Mouse (Mus musculus) MEL-GATA-1-ER (cell line): ENCODE measurements at regions not wholly inside any gene's neighbourhood (a gene's known extent, or its start where the extent isn't known, plus 50 kb on each side); places are given as distances from the start of the nearest gene placed in this dataset.

Experiments
- DNase-seq: peaks from one replicate; pipeline ENCODE4 v3.0.0-alpha.2; 2012; ENCODE audit warnings: low read depth; ENCODE audit errors: extremely low read depth

DNA sequence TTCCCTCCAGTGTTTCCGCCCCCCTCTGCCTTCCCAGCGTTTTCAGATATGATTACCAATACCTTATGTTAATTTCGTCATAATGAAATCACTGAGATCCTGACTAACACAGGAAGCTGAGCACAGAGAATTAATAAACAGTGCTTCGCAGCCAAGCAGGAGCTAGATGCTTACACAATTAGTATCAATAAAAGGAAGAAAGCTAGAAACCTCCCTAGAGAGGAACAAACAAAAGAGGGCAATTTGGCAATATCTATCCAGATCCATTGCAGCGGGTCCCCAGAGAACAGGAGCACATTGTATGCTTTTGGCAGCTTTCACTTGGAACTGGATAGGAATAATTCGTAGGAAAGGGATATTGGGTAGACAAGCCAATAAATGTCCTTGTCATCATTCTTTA is 159.1 kb upstream of the Kbtbd8 start:
- no peak for DNase-seq

DNA sequence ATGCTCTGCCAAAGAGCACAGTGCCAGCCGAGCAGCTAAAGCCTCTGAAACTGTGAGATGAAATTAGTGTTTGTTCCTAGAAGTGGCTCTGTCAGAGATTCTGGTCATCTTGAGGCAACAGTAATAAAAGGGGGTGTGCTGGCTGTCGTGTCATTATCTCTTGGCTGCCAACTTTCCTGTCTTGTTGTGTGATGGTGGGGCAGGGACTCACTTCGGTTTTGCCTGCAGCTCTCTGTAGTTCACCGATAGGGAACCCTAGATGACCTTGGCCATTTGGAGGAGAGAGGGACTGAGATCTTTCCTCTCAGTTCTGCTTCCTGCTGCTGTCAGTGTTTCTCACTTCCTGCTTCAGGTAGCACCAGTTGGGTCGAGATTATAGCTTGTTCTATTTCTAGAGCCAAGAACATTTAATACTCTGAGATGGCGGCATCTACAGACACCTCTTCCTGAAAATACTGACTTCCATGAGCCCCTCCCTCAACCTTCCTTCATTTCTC is 159.8 kb upstream of the Kbtbd8 start:
- no peak for DNase-seq

DNA sequence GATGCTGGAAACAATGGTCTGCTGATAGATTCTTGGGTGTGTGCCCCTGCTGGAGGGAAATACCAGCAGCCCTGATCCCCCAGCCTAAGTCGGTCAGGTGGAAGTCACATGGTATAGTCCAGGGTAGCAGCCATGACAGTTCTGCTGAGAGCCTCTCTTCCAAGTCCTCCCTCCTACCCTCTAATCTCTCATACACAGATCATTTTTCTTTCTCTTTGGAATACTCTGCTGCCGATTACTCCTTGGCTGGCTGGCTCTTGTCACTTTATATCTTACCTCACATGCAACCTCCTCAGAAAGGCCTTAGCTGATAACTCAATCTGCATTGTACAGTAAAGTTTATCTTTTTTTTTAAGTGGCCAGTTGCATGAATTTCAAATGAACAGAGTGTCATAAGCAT is 162.5 kb upstream of the Kbtbd8 start:
- no peak for DNase-seq

DNA sequence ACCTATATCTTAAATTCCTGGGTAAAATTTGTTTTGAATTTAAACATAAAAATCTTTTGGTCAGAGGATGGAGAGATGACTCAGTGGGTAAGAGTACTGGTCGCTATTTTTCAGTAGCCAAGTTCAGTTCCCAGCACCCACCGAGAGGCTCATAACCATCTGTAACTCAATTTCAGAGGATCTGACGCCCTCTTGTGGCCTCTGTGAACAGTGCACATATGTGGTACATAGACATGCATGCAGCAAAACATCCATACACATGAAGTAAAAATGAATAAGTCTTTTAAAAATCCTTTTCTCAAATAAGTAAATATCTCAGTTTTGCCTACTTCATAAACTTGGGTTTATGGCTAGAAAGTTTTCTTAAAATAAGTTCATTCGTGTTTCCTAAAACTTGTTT is 163.4 kb upstream of the Kbtbd8 start:
- DNase-seq, result no peak

DNA sequence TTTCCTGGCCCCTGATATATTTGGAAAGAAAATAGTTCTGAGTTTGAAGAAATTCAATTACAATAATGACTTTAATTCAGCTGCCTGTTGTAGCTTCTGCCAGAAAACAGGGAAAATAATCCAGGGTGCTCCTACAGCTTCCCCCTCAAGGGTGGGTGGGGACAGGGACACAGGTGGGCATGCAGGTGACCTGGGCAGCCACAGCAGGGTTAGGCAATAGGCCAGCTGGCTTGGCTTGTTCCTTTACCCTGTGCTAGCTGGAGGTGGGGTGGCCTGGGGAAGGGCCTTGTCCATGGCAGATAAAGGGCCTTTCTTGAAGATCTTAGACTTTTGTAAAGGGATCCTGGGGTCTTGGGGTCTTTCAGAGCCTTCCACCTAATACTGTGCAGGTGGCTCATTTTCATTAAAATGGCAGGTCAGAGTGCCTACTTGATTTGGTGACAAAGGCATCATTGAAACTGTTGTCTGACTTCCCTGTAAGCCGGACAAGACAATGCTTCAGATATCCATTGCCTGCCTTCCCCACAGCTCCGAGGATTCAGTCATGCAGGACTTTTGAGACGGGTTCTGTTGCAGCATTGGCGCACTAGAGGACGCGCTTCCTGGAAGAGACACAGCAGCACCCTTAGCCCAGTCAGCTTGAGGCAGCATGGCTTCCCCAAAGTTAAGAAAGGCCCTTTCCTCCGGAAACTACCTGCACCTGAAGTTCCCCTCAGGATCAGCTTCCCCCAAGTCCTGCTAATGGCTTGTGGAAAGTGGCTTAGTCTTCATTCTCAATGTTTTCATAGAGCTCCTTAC is 164.9 kb upstream of the Kbtbd8 start:
- DNase-seq, result no peak

DNA sequence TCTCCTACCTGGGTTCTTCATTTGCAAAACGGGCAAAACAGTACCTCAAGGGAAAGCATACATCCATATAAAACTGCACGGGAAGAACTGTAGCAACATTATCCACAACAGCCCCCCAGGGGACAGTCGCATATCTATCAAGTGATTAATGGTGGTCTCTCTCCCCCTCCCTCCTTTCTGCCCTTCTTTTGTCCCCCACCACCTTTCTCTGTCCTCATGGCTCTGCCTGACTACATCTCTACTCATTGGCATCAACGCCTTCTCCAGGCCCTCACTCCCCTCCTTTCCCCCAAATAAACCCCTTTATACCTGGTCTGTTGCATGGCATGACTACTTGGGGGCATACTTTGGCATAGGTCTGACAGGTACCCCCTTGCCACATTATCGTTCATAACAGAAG is 166.1 kb upstream of the Kbtbd8 start:
- DNase-seq, result no peak

DNA sequence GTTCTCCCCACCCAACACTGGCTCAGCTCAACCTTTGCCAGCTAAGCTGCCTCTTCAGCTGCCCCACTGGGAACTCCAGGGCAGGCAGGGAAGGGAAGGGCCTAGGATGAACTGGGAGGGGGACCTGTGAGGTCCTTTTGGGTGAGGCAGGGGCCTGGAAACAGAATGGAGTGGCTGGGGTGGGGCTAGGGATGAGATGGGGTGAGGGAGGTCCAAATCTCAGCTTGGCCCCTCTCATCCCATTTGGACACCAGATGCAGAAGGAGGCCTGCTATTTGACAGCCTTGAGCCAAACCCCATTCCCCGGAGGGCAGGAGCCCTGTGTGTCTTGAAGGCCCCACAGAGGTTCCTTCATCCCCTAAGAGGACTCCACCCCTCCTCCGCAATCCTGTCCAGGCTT is 166.7 kb upstream of the Kbtbd8 start:
- no peak for DNase-seq

DNA sequence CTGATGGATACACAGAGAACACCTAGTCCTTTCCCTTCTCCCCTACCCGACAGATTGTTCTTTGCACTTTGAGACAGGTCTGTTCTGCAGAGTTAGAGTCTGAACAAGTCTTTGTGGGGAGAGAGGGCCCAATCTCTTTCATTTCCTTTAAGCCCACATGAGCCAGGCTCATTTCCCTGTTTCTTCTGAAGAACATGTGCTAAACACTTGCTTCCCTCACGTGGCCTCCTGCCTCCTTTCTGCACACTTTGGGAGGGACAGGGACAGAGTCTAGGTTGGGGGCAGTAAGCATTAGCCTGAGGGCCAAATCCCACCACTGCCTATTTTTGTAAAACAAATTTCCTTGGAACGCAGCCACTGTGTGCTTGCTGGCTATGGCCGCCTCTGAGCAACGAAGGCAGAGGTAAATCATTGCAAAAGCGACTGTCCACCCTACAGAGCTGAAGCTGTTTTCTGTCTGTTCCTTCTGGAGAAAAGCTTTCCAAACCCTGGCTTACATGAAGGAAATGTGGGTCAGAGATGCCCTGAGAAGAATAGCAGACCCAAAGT is 170.6 kb upstream of the Kbtbd8 start:
- DNase-seq, result no peak

DNA sequence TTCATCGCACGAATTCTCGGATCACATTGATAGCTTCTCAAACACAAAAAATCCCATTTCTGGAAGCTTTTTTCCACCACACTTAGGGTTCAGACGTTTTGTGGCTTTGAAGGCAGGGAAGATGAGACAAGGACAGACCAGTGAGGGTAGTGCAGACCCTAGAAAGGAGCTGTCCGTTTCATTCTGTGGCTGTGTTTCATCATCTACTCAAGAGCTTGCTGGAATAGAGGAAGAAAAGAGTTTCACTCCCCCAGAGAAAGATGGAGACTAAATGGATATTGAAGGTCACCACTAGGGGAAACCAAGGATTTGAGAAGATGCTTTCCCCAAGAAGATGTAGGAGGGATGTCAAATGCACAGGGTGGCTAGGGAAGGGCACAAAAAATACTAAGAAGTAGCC is 171.3 kb upstream of the Kbtbd8 start:
- no peak for DNase-seq

DNA sequence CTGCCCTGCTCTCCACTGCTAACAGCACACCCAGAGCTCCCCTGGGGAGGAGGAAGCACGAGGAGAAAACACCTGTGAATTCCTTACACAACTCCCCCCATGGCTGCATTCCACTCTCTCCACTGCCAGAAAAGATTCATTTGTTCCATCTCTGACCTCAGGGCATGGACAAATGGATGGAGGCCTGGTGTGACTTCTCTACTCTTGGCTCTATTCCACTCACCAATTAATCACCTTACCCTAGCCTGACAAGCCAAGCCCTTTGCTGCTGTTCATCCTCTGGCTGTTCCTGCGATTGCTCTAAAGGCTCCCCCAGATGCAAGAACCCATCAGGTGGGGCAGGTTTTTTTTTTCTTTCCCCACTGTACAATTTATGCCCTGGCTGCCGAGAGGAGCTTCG is 172.8 kb upstream of the Kbtbd8 start:
- DNase-seq, result no peak

DNA sequence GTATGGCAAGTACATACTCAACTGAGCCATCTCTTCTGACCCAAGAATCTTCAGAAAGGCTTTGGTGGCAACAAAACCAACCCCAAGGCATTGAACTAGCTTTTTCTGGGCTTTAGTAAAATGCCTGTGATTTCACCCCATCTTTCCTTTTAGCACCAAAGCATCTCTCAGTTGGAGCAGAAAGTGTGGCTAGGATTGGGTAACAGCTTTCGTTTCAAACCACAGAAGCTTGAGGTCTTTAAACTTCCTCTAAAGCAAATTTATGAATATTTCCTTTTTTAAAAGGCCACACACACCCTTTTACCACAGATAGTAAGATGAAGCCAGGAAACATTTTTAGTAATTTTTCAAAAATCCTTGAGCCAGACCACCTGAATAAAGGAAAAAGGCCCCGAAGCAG is 178.1 kb upstream of the Kbtbd8 start:
- no peak for DNase-seq

DNA sequence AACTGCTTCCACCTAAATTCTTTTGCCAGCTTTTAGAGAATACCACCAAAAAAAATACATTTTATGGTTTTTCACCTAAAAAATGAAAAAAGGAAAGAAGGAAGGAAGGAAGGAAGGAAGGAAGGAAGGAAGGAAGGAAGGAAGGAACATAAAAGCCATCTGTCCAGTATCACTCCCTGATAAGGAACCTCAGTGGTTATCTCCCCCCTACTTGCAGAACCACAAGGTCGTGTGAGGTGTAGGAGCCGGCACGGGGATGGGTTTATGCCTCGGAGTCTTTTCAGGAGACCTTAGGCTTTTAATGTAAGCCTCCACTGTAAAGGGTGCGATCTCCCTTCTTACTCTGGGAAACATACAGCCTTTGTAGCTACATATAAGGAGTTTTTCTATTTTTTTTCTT is 180.8 kb upstream of the Kbtbd8 start:
- no peak for DNase-seq

DNA sequence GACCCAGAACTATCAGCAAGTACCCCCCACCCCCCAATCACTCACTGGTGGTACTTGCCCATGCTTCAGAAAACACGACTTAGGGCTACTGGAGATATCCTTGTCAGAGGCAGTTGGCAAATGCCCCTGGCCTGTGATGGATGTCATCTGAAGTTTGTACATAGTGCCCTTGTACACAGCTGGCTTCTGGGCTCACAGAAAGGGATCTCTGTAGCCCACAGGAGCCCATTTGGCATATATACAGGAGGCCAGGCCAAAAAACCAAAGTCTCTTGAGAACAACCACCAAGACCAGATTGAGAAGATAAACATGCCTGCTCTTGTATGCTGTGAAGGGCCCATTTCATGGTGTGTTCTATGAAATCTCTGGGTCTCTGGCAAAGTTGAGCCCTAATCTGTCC is 181.3 kb upstream of the Kbtbd8 start:
- no peak for DNase-seq

DNA sequence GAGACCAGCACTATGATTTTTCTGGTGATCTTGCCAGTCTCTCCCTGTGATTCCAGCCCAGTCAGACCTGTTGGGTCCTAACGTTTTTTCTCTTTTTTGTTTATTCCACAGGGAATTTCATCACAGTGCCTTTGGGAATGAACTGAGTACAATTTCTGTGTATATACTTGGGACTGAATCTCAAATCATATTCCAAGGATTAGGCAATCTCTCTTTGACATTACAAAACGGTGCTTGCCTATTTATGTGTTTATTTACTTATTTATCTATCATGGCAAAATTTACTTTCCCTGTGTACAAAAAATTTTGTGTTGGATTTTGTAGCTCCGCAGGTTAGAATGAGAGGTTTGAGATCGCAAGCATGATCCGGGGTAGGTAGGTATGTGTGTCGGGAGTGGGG is 189.2 kb upstream of the Kbtbd8 start:
- no peak for DNase-seq

DNA sequence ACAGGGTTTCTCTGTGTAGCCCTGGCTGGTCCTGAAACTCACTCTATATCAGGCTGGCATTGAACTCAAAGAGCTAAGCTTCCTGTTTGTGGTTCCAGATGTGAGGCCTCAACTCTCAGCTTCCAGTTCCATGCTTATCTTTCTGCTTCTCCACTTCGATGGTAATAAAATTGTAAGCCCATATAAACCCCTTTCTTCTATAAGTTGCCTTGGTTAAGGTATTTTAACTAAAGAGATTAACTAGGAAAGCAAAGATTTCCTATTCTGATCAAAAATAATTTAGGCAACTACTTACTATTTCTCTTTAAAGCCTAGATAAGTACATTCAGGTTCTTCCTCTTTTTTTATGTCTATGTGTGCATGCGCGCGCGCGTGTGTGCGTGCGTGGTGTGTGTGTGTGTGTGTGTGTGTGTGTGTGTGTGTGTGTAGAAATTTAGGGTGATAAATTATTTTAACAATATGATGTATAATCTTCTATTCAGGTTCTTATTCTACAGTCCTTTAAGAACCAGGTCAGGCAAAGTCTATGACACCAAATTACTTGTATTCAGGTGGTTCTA is 190.3 kb upstream of the Kbtbd8 start:
- DNase-seq, result no peak

DNA sequence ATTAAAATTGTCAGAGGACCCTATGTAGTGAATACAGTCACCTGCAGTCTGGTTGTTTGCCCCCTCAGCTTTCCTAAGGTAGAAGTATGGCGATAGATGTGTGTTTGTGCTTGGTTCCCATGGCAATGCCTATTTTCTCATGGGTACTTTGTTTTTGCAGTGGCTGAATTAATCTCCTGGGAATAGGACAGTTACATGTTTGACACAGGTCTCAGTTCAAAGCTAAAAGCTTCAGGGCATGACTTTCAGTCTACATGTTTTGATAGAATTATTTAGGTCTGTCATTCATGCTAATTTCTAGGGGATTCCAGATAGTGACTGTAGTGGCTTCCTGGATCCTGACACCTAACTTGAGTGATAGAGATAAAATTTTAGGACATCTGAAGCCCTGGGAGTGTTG is 191.6 kb upstream of the Kbtbd8 start:
- no peak for DNase-seq

DNA sequence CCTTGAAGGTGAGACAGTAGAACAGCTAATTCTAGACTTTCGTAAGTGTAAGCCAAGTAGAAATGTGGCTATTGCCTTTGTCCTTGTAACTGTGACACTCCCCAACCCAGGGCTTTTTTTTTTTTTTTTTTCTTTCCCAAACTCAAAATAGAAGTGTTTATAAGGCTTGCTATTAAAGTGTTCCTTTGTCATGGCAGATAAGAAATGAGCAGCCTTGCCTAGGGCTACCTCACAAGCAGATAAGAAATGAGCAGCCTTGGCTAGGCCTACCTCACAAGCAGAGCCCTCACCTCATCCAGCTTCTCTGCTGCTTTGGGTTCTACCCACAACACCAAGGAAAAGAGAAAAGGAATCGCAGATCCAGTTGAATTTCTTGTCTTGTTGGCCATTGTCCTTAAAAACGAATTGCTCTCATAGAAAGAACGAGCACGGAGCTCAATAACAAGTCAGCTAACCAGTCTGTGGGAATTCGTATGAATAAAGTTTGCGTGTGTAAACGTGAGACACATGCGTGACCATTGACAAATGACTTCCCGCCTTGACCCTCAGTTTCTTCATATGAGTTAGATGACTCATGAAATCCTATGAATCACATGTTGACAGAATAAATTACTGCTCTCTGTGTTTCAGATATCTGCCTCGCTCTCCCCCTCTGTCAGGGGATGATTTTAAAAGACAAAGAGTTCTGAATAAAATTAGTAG is 192.6 kb upstream of the Kbtbd8 start:
- no peak for DNase-seq

DNA sequence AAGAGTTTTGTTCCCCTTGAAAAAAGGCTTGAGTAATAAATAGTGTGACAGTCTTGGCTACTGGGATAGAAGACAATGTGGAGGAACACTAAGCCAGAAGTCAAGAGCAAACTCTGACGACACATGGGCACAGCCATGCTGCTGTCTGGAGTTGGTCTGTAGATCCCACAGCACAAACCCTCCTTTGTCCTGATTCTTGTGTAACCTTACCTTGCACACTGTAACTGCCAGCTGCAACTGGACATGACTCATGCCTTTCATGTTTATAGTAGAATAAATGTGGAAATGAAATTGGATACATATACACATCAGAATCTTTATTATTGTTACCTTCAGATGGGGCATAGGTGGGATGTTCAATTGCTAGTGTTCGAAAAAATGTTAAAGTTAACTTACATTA is 195.3 kb upstream of the Kbtbd8 start:
- DNase-seq, result no peak

DNA sequence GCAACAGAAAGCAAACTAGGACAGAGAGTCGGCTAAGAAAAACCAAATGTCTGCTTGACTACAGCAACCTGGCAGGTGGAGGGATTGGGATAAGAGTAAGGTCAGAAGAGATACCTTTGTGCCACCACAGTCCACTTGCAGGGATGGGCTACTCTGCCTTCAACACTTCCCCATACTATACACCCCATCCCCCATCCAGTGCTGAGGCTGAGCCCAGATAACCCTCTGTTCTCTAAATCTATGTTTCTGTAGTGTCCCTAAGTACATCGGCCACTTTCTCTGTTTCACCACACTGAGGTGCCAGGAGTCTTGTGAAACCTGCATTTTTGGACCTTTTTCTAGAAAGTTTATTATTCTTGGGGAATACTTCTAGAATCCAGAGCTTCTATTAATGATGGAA is 196.3 kb upstream of the Kbtbd8 start:
- DNase-seq, result no peak

DNA sequence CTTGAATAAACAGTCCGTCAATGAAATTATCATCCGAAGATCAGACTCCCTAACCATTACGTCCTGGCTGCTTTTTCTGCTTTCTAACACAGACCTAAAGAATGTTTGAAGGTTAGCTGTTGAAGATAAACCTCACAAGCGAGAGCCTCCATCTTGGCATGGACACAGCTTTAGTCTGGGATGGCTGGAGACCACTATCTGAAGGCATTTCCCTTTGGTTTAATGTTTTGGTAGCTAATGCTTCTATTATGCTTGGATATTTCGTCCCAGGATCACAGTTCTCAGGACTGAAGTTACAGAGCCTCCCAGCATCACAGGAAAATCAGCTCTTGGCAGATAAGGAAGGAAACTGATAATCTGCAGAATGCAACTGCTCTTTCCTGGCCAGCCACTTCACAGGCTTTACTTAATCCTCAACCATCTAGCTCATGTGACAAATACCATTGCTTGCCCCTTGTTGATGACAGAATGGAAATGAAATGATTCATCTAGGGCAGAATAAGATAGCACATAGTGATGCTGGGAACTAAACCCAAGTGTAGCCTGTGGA is 197.8 kb upstream of the Kbtbd8 start:
- DNase-seq, result no peak

DNA sequence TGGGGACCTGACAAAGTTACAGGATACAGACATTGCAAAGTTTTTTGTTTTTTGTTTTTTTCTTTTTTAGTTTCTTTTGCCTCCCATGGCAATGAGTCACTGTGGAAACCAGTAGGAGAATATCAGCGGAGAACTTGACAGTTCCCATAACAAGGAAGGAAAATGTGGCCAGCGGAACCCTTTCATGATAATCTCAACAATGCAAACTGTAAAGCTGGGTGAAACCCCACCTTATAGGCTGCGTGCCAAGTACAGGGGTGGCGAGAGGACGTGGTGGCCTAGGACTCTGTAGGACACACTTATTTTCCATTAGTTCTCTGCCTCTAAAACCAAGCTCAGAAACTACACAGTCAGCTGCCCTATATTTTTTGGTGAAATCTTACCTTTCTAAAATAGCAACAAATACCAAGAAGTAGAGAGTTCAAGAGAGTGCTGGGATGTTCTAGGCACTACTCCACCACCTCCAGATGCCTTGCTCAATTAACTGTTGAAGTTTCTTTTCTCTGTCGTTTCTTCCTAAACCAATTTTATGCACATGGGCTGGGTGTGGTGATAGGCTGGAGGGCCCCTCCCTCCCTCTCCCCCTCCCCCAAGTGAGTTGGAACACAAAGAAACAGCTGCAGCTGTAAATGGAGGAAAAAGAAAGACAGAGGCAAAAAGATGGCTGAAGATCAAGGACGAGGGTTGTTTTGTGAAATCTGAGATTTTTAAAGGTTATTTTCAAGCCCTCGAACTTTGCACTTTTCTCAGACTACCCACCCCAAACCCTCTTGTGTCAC is 201.0 kb upstream of the Kbtbd8 start:
- DNase-seq, result no peak
